Mouse (Mus musculus): Measurements from ENCODE around the gene Ascl2. TPM values are rescaled to one million over a fixed set of nuclear protein-coding genes. Genes with fewer than 3 reads are reported as not detected.

Gene Ascl2
- polyA plus RNA-seq, 1 experiment from 2014 or later: 0.93 TPM

- H3K9ac ChIP-seq (ENCODE audit: low read depth, low read length): no peak within 1 kb of the TSS
- ATAC-seq: no peak
- peaks cover 9% of the 10 kb centered on the region; the same call in 1 of the 2 replicates for H3K4me1 ChIP-seq (ENCODE audit: control insufficient read depth, insufficient read depth, low read depth, low read length)
- H3K27ac ChIP-seq (ENCODE audit: low read depth, low read length): no peak within 1 kb of the TSS
- no peak within 1 kb of the TSS for H3K4me2 ChIP-seq (ENCODE audit: low read length)
- H3K9me3 ChIP-seq (ENCODE audit: control insufficient read depth, low read length): no peaks in the 10 kb centered on the region
- H3K4me3 ChIP-seq (ENCODE audit: low read length): no peak within 1 kb of the TSS
- no peaks in the 10 kb centered on the region for H3K36me3 ChIP-seq (ENCODE audit: control insufficient read depth, insufficient read depth, low read length)
- 79% methylated on average over 4 of the region's 4 CpGs for WGBS
- no peaks in the 10 kb centered on the region for H3K27me3 ChIP-seq (replicated peaks; ENCODE audit: control insufficient read depth, insufficient read depth, low read length)
Observed at GRCm38 (mm10) chr7:143004727-143005343, 35.8 kb upstream of the Ascl2 start, which contains the start of gene Tspan32. Gene Tspan32 (plus strand): TSS chr7:143005046.

GRCm38 (mm10) chr7:143002679-143003078, 33.6 kb upstream of the Ascl2 start:
- no peak overlapping the region for H3K4me2 ChIP-seq (ENCODE audit: low read length)
- H3K4me1 ChIP-seq (ENCODE audit: control insufficient read depth, insufficient read depth, low read depth, low read length): peaks cover 1% of the 10 kb centered on the region; the same call in 1 of the 2 replicates
- no peak for ATAC-seq
- H3K27ac ChIP-seq (ENCODE audit: low read depth, low read length): no peak overlapping the region
- no peaks in the 10 kb centered on the region for H3K36me3 ChIP-seq (ENCODE audit: control insufficient read depth, insufficient read depth, low read length)
- no peak overlapping the region for H3K9ac ChIP-seq (ENCODE audit: low read depth, low read length)
- H3K9me3 ChIP-seq (ENCODE audit: control insufficient read depth, low read length): no peaks in the 10 kb centered on the region
- 32% methylated on average over 3 of the region's 3 CpGs for WGBS
- no peak overlapping the region for H3K4me3 ChIP-seq (ENCODE audit: low read length)
- no peaks in the 10 kb centered on the region for H3K27me3 ChIP-seq (replicated peaks; ENCODE audit: control insufficient read depth, insufficient read depth, low read length)

GRCm38 (mm10) chr7:142997403-142998150, 28.5 kb upstream of the Ascl2 start:
- no peak overlapping the region for H3K4me2 ChIP-seq (ENCODE audit: low read length)
- no peak overlapping the region for H3K9ac ChIP-seq (ENCODE audit: low read depth, low read length)
- H3K9me3 ChIP-seq (ENCODE audit: control insufficient read depth, low read length): no peaks in the 10 kb centered on the region
- no peaks in the 10 kb centered on the region for H3K36me3 ChIP-seq (ENCODE audit: control insufficient read depth, insufficient read depth, low read length)
- H3K4me3 ChIP-seq (ENCODE audit: low read length): no peak overlapping the region
- WGBS: 81% methylated on average over 3 of the region's 3 CpGs
- no peak for ATAC-seq
- no peak overlapping the region for H3K27ac ChIP-seq (ENCODE audit: low read depth, low read length)
- H3K4me1 ChIP-seq (ENCODE audit: control insufficient read depth, insufficient read depth, low read depth, low read length): no peaks in the 10 kb centered on the region
- H3K27me3 ChIP-seq (replicated peaks; ENCODE audit: control insufficient read depth, insufficient read depth, low read length): no peaks in the 10 kb centered on the region

- 78% methylated on average over 2 of the region's 2 CpGs for WGBS
- ATAC-seq: no peak
- no peaks in the 10 kb centered on the region for H3K4me1 ChIP-seq (ENCODE audit: control insufficient read depth, insufficient read depth, low read depth, low read length)
Observed at GRCm38 (mm10) chr7:142996998-142997397, 27.9 kb upstream of the Ascl2 start.

GRCm38 (mm10) chr7:142995630-142996338, 26.7 kb upstream of the Ascl2 start:
- Histone ChIP-seq H3K27me3 (replicated peaks; ENCODE audit: control insufficient read depth, insufficient read depth, low read length) (no peaks in the 10 kb centered on the region), H3K4me1 (ENCODE audit: control insufficient read depth, insufficient read depth, low read depth, low read length) (no peaks in the 10 kb centered on the region), H3K9ac (ENCODE audit: low read depth, low read length) (no peak overlapping the region), H3K36me3 (ENCODE audit: control insufficient read depth, insufficient read depth, low read length) (no peaks in the 10 kb centered on the region), H3K27ac (ENCODE audit: low read depth, low read length) (no peak overlapping the region), H3K4me2 (ENCODE audit: low read length) (no peak overlapping the region), H3K9me3 (ENCODE audit: control insufficient read depth, low read length) (no peaks in the 10 kb centered on the region), H3K4me3 (ENCODE audit: low read length) (no peak overlapping the region)
- WGBS: 73% methylated on average over 3 of the region's 3 CpGs
- ATAC-seq: no peak

More at GRCm38 (mm10) chr7:142996998-142997397, 27.9 kb upstream of the Ascl2 start:
- Histone ChIP-seq H3K27me3 (replicated peaks; ENCODE audit: control insufficient read depth, insufficient read depth, low read length) (no peaks in the 10 kb centered on the region), H3K36me3 (ENCODE audit: control insufficient read depth, insufficient read depth, low read length) (no peaks in the 10 kb centered on the region), H3K4me2 (ENCODE audit: low read length) (no peak overlapping the region), H3K4me3 (ENCODE audit: low read length) (no peak overlapping the region), H3K27ac (ENCODE audit: low read depth, low read length) (no peak overlapping the region), H3K9me3 (ENCODE audit: control insufficient read depth, low read length) (no peaks in the 10 kb centered on the region), H3K9ac (ENCODE audit: low read depth, low read length) (no peak overlapping the region)

- Histone ChIP-seq H3K9me3 (ENCODE audit: control insufficient read depth, low read length) (no peaks in the 10 kb centered on the region), H3K27ac (ENCODE audit: low read depth, low read length) (no peak overlapping the region)
- no peak for ATAC-seq
Observed at GRCm38 (mm10) chr7:142995004-142995403, 25.9 kb upstream of the Ascl2 start.

GRCm38 (mm10) chr7:142987718-142988117, 18.7 kb upstream of the Ascl2 start:
- WGBS: 89% methylated on average over 3 of the region's 3 CpGs
- no peaks in the 10 kb centered on the region for H3K9me3 ChIP-seq (ENCODE audit: control insufficient read depth, low read length)
- ATAC-seq: no peak
- H3K27ac ChIP-seq (ENCODE audit: low read depth, low read length): no peak overlapping the region
- H3K36me3 ChIP-seq (ENCODE audit: control insufficient read depth, insufficient read depth, low read length): no peaks in the 10 kb centered on the region
- H3K4me2 ChIP-seq (ENCODE audit: low read length): no peak overlapping the region
- no peaks in the 10 kb centered on the region for H3K4me1 ChIP-seq (ENCODE audit: control insufficient read depth, insufficient read depth, low read depth, low read length)
- H3K27me3 ChIP-seq (replicated peaks; ENCODE audit: control insufficient read depth, insufficient read depth, low read length): no peaks in the 10 kb centered on the region
- H3K9ac ChIP-seq (ENCODE audit: low read depth, low read length): no peak overlapping the region
- H3K4me3 ChIP-seq (ENCODE audit: low read length): no peak overlapping the region

More at GRCm38 (mm10) chr7:142995004-142995403, 25.9 kb upstream of the Ascl2 start:
- Histone ChIP-seq H3K4me1 (ENCODE audit: control insufficient read depth, insufficient read depth, low read depth, low read length) (no peaks in the 10 kb centered on the region), H3K4me2 (ENCODE audit: low read length) (no peak overlapping the region), H3K4me3 (ENCODE audit: low read length) (no peak overlapping the region), H3K9ac (ENCODE audit: low read depth, low read length) (no peak overlapping the region), H3K36me3 (ENCODE audit: control insufficient read depth, insufficient read depth, low read length) (no peaks in the 10 kb centered on the region), H3K27me3 (replicated peaks; ENCODE audit: control insufficient read depth, insufficient read depth, low read length) (no peaks in the 10 kb centered on the region)

- WGBS: 93% methylated on average over 4 of the region's 4 CpGs
- Histone ChIP-seq H3K27ac (ENCODE audit: low read depth, low read length) (no peak overlapping the region), H3K27me3 (replicated peaks; ENCODE audit: control insufficient read depth, insufficient read depth, low read length) (no peaks in the 10 kb centered on the region), H3K4me3 (ENCODE audit: low read length) (no peak overlapping the region), H3K9me3 (ENCODE audit: control insufficient read depth, low read length) (no peaks in the 10 kb centered on the region), H3K9ac (ENCODE audit: low read depth, low read length) (no peak overlapping the region), H3K4me2 (ENCODE audit: low read length) (no peak overlapping the region), H3K4me1 (ENCODE audit: control insufficient read depth, insufficient read depth, low read depth, low read length) (no peaks in the 10 kb centered on the region), H3K36me3 (ENCODE audit: control insufficient read depth, insufficient read depth, low read length) (no peaks in the 10 kb centered on the region)
- no peak for ATAC-seq
Observed at GRCm38 (mm10) chr7:142985146-142985545, 16.1 kb upstream of the Ascl2 start.

GRCm38 (mm10) chr7:142981908-142982307, 12.8 kb upstream of the Ascl2 start:
- 82% methylated on average over 4 of the region's 4 CpGs for WGBS
- no peak for ATAC-seq
- Histone ChIP-seq H3K4me1 (ENCODE audit: control insufficient read depth, insufficient read depth, low read depth, low read length) (no peaks in the 10 kb centered on the region), H3K27ac (ENCODE audit: low read depth, low read length) (no peak overlapping the region), H3K27me3 (replicated peaks; ENCODE audit: control insufficient read depth, insufficient read depth, low read length) (no peaks in the 10 kb centered on the region), H3K9ac (ENCODE audit: low read depth, low read length) (no peak overlapping the region), H3K4me2 (ENCODE audit: low read length) (no peak overlapping the region), H3K9me3 (ENCODE audit: control insufficient read depth, low read length) (no peaks in the 10 kb centered on the region), H3K36me3 (ENCODE audit: control insufficient read depth, insufficient read depth, low read length) (no peaks in the 10 kb centered on the region), H3K4me3 (ENCODE audit: low read length) (no peak overlapping the region)
